Mouse (Mus musculus) heart, adult 11 months (tissue): ENCODE measurements around the gene Prm1.

Experiments used
- DNase-seq: peaks from one replicate; pipeline ENCODE4 v3.0.0; 2022

The Prm1 gene

DNA sequence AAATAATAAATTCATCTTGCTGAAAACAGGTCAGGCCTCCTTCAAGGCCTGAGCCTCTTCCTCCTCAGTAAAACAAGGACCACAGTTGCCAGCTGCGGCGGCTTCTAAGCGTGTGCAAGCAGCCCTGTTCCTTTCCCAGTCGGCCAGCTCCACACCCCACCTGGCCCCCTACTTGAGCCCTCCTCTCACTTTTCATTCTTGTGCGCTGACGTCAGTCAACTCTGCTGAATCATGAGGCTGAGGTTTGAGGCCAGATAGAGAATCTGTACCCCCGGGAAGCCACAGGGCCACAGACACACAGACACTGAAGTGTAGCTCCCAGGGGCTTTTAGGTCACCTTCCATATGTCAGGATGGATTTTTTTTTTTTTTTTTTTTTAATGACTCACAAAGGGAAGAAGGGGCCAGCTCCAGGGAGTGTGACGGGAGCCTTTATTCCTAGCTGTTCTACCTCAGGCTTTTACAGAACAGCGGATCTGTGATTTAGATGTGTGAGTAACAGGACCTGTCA lies 23.7 kb downstream of the Prm1 start:
- no peak for DNase-seq

GRCm38 (mm10) chr16:10780631-10781120 lies 25.0 kb downstream of the Prm1 start:
- DNase-seq = peak; percentile 86

DNA sequence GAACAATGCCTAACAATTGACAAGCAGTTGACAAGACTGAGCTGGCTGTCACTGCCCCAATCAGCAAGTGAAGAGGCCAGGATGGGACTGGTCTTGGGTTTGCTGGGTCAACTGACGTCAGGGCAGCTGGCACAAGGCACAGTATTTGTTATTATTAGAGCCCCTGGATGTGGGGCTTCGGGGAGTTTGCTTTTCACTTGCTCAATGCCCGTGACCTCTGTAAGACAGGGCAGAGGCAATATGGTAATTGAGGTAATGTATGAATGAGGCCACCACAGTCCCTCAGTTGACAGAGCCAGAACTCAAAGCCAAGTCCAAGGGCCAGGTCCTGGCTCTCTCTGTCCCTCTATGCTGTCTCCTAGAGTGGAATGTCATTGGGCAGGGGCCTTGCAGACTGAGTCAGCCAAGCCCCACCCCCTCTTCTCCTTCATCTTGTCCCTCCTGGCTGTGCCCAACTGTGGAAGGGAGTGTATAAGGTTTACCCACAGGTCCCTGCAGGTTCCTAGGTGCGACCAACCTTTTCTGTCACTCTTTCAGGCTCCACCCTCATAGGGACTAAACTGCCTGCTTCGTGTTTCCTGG lies 28.0 kb downstream of the Prm1 start:
- no peak for DNase-seq

GRCm38 (mm10) chr16:10776322-10776721 lies 29.3 kb downstream of the Prm1 start:
- no peak for DNase-seq

DNA sequence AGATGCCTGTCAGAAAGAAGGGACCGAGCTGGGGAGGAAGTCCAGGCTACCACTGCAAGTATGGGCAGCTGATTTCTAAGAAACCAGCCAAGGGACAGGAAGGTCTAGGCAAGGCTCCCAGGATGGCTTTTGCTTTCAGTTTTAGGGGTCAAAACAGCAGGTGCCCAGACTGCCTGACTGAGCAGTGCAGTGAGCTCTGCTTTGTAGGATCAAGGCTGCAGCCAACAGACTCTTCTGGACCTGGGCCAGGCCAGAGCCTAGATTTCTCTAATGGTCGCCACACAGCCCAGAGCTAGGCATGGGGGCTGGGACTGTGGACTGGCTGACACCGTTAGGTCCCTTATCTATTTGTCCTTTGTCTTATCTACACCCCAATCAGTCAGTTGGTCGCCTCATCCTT lies 30.9 kb downstream of the Prm1 start:
- DNase-seq = no peak

DNA sequence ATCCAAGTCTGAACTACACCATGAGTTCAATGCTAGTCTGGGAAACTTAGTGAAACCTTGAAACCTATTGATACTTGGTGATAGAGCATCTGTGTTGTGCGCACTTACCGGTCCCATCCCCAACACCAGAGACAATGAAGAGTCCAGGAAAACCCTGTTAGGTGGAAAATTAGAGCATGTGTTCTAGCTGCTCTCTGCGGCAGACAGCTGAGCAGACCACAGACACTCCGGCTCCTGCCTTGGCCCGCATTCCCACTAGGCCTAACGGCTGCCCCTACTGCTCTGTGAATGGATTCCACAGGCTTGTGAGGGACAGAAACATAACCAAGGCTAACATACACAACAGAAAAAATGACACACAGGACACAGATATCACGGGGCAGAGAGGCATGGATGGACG lies 32.1 kb downstream of the Prm1 start:
- DNase-seq = no peak

- DNase-seq = no peak
Measured at GRCm38 (mm10) chr16:10771769-10772510, 33.7 kb downstream of the Prm1 start.

DNA sequence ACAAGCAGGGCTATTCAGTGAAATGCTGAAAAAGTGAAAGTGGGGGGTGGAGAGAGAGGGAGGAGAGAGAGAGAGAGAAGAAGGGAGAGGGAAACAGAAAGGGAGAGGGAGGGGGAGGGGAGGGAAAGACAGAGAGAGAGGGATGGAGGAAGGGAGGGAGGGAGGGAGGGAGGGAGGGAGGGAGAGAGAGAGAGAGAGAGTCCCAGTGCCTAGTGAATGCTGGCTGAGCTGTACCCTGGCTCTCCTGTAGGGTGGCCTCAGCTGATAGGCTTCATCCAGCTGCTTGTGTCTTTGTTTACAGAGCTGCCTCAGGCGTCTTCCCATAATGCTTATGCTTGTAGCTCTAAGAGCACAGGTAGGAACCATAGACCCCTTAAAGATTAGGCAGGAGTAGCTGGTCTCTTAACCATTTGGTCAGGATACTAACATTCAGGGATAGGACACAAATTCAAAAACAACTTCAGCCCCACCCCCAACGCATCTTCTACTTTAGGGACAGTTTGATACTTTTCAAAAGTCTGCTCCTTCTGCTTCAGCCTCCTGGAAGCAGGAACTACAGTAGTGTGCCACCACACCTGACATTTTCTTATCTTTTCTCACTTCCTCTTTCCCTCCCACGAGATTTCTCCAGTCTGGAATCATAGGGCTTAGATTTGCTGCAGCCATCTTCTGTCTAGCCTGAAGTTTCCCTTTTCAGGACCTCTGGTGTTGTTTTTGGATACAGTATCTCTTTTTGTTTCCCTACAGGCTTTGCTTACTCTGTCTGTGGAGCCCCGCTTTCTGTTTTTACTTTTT lies 34.9 kb downstream of the Prm1 start:
- DNase-seq = no peak

DNA sequence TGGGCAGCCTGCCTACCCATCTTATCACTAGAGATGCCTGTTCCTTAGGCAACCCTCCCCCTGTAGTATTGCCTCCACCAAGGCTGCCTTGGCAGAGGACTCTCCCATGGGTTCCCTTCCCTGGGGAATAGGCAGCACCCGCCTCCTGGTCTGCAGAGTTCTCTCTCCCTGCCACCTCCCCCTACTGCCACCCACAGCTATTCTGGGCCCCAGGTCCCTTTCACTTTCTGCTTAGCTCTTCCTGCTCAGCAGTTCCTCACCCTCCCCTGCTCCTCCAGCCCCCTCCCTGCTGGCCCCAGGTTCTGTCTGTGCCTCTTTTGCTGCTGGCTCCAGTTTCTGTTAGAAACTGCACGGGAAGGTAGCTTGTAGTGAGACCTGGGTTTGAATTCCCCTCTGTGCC lies 36.0 kb downstream of the Prm1 start:
- no peak for DNase-seq

DNA sequence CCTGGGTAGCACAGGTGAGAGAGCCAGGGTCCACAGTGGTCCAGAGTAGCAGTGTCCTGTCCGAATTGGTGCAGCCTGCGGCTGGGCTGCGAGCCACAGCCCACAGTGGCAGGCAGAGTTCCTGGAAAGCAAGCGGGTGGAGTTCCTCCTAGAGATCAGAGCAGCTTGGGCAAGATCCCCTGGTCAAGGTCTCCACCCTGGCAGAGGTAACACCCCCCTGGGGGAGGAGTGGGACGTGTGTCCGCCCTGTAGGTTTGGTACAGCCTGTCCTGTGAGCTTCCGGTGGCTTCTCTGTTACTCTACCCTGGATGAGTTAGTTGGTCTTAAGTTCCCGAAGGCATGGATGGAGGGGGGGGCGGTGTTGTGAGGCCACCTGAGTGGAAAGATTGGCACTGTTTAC lies 36.8 kb downstream of the Prm1 start:
- no peak for DNase-seq

GRCm38 (mm10) chr16:10767158-10767557 lies 38.5 kb downstream of the Prm1 start:
- no peak for DNase-seq

DNA sequence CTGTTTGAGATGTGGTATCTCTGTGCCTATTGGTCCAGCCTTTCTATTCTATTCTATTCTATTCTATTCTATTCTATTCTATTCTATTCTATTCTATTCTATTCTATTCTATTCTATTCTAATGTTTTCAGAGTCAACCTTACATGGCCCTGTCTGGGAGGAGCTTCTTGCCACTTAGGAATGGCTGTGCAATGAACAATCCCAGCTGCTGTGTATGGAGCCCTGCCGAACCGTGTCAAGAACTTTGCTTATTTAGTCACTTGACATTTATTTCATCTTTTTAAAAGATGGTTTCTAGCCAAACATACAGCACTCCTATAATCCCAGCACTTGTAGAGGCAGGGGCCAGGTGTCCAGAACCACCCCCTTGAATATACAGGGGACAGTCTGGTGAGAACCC lies 41.3 kb downstream of the Prm1 start:
- no peak for DNase-seq

GRCm38 (mm10) chr16:10763540-10764264 lies 41.9 kb downstream of the Prm1 start:
- DNase-seq = peak; percentile 94

DNA sequence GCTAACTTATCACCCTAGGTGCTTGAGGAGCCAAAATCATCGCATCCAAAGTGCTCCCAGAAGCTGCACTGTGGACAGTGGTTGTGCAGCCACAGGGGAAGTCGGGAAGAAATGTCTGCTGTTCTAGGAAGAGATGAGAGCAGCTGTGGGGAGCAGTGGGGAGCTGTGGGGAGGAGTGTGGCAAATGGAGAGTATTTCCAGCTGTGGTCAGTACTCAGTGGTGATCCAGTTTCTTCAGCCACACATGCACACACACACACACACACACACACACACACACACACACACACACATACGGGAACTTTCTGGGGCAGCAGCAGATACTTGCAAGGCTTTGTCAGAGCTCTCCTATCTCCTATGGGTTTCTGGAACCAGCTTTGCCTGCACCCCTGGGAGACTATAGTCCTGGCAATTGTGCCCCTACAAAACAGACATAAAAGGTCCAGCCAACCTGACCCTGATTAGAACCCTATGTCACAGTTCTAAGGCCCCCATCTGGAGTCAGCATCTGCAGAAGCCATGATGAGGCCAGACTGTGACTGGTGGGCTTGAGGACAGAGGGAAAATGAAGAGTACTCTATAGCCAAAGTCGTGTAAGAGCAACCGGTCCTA lies 43.0 kb downstream of the Prm1 start:
- peak; percentile 94 for DNase-seq

- DNase-seq = peak; percentile 97
Measured at GRCm38 (mm10) chr16:10761182-10761581, 44.5 kb downstream of the Prm1 start.

DNA sequence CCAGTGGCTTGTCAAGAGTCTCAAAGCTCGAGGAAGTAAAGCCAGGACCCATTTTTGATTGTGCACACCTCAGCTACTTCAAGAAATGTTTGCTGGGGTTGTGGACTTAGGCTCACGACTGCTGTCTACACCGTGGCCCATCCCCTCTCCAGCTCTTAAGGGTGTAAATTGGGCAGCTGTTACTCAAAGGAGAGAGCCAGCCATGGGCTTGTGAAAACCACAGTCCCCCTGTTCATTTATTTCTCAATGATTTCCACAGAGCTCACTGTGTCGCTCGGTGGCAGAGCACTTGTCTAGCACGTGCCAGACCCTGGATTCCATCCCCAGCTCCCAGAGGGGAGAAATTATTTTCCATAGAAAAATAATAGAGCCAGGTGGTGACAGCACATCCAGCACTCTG lies 49.5 kb downstream of the Prm1 start:
- DNase-seq = no peak

DNA sequence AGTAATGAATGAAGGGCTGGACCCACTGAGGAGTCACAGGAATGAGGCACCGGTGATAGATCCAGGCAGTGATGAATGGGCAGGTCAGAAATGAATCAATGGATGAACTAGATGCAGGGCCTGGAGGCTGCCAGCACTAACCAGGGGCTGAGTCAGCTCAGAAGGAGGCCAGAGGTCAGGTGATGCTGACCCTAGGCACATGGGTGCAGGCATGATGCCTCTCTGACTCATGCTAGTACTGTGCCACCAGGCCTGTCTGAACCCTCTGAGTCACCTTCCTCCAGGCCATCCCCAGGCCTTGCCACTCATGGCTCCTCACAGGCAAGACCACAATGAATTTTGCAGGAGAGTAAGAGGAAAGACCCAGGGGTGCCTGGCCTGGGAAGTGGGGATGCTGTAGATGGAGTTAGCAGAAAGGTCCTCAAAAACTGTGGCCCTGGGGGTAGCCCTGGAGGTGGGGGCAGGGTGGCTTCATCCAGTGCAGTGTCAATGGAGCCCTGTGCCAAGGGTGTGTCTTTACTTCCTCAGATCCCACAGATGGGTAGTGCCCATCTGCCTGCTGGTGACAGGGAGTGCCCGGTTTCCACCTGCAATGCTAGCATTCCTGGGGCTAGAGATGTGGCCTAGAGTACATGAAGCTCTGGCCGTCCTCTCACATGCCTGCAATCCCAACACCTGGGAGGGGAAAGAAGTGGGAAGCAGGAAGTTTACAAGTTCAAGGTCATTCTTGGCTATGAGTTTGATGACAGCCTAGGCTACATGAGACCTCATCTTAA lies 50.9 kb downstream of the Prm1 start:
- no peak for DNase-seq

- DNase-seq = no peak
Measured at GRCm38 (mm10) chr16:10749824-10750223, 55.8 kb downstream of the Prm1 start.

GRCm38 (mm10) chr16:10749226-10749625 lies 56.4 kb downstream of the Prm1 start:
- no peak for DNase-seq
